Mouse (Mus musculus) right cerebral cortex, postnatal 25 days (tissue): ENCODE results near the gene Cd3e.
"Not testable (repeated sequence)": the region's sequence is repeated elsewhere in the genome, so short reads cannot be mapped to it uniquely, and the experiment has no call there.

Experiments
- DNase-seq: peaks from one replicate; pipeline ENCODE4 v3.0.0; 2022

Gene Cd3e

DNA sequence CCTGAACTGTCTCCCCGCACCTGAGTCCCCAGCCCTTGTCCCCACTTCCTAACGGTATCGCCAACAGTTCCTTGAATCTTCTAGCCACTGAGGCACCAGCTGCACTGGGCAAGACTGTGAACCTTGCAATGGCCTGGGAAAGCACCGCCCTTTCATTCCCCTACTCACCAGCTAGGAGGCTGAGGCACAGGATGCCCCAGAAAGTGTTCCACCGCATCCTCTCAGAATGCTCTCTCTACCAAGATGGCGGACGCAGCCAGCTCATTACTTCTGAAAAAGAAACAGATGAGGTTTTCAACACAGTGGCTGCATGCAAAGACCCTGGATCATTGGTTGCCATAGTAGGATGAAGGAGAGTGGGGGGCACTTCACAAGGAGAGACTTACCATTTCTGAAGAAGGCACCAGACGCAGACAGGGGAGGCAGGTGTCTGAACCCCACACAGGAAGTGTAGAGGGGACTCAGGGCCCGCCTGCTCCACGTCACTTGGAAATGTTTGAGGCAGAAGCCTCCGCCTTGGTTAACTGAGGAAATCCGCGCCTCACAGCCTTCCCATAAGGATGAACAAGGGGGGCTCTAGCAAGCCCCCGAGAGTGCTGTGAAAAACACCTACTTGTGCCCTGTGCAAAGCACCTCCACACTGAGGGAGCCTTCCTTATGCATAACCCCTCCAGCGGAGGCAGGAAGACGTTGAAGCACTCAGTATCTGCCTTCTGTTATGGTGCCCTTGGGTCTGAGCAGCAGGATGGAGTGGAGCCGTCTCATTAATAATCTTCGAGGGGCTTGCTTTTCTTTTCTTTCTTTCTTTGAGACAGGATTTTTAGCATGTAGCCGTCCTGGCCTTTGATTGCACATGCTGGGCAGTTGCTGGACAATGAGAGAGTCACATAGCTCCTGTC, at the start of gene Cd3e:
Gene Cd3e, minus strand, starts transcription at position 448 of the 899 bp plus-strand sequence.
- DNase-seq, result no peak

DNA sequence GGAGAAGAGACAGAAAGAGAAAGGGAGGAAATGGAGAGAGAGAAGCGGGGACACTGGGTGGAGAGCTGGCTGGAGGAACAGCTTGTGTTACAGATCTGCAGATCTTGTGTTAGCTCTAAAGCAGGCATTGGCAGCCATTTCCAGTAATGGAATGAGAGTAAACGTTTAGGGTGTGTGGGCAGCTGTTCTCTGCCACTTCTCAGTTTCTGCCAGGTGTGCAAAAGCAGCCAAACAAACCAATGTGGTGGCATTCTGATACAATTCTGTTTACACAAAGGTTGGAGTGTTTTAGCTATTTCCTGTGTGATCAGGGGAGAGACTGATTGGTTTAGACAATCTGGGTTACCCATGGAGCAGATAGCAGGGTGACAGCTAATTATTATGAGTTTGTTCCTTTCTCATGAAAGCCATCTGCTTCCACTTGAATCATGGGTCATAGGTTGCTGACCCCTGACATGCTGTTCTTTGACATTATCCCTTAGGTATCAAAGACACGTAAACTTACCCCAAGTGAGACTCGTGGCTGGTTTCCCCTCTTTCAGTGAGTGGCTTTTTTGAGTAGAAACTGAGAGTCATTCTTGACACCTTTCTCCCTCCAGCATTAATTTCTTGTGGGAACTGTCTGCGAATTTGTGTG, 49.0 kb upstream of the Cd3e start:
- no peak for DNase-seq

DNA sequence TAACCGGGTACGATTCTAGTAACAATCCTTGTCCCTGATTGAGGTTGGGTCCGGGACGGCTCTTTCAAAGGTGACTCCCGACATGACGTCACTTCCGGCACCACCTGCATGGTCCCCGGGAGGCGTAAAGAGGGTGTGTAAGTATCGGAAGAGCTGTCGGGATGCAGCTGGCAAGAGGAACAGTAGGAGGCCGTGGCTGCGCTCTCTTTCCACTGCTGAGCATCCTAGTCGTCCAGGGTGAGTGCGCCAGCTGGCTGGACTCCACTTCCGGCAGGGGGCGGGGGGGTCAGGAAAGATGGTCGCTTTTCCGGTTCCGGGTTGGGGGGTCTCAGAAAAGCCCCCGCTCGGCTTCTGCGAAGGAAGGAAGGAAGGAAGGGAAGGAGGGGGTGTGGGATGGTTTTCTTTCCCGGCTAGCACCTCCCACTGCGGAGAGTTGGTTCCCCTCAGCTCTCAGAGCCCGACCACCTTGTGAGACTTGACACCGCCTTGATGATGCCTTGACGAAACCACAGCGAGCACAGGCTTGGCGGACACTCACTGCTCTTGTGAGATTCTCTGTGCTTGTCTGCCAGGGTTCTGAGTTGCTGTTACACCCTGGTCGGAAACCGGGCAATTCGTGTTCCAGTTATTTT, 45.8 kb upstream of the Cd3e start, which contains the start of gene Mpzl3:
Gene Mpzl3, plus strand, starts transcription at position 105 of the 632 bp plus-strand sequence.
- peak; percentile 85 for DNase-seq

DNA sequence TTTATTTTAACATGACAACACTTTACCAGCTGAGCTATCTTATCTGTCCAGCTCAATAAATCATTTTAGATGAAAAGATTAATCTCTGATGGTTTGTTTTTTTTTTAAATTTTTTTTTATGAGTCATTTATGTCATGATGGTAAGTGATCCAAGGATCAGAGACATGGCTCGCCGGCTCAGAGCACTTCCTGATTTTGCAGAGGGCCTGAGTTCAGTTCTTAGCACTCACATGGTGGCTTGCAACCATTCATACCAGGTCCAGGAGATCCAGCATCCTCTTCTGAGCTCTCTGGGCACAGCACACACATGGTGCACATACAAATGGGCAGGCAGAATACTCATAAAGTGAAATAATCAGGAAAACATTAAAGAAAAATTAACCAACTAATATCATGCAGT, 40.9 kb upstream of the Cd3e start:
- DNase-seq, result no peak

DNA sequence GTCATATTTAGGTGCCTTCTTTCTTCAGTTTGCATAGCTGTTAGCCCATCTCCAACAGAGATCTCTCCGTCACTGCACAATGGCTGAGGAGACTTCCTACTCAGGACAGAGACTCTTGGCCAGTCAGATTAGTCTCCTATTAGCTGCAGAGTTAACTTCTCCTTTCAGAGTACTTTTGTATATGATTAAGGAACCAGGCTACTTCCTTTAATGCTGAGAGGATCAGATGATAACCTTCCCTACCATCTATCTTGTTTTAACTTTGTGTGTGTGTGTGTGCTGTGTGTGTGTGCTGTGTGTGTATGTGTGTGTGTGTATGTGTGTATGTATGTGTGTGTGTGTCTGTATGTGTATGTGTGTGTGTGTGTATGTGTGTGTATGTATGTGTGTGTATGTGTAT, 40.3 kb upstream of the Cd3e start:
- no peak for DNase-seq

DNA sequence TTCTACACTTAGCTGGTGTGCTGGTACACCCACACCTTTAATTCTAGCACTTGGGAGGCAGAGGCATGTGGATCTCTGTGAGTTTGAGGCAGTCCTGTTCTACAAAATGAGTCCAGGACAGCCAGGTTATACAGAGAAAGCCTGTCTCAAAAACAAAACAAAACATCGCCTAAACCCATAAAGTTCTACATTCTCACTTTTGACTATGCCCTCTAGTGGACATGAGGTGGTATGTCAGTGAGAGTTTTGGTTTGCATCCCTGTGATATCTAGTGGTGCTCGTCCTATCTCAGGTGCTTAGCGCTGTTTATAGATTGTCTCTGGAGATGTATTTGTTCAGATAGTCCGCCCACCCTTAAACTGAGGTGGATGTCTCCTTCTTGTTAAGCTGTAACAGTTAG, 39.1 kb upstream of the Cd3e start:
- DNase-seq, result no peak

DNA sequence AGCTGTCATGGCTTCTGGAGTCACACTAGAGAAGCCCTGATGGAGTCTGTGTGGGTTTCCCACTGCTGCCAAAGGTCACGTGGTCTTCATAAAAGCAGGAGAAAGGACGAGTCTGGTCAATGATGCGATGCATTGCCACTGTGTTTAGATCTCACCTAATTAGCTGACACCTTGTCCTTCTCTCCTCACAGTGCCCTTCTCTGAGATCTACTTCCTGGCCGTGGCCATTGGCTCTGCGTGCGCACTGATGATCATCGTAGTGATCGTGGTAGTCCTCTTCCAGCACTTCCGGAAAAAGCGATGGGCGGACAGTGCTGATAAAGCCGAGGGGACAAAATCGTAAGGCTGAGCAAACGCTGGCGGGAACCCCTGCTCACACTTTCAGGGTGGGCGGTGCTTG, 37.5 kb upstream of the Cd3e start:
- no peak for DNase-seq

DNA sequence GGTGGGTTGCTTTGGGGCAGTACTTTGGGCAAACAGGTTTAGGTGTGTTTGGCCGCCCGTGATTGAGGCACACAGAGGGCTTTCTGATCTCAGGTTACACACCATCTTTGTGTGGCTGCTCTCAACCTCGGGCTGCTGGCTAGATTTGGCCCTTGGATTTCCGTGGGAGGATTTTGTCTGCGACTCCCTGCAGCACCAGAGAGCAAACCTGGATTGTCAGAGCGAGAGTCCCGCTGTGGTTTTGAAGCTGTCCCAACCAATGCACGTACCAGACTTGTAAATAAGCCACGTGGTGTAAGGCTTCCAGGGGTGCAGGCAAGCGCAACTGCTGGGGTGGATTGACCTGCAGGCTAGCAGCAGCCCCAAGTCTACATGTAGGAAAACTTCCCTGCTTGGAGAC, 33.5 kb upstream of the Cd3e start:
- DNase-seq, result no peak

DNA sequence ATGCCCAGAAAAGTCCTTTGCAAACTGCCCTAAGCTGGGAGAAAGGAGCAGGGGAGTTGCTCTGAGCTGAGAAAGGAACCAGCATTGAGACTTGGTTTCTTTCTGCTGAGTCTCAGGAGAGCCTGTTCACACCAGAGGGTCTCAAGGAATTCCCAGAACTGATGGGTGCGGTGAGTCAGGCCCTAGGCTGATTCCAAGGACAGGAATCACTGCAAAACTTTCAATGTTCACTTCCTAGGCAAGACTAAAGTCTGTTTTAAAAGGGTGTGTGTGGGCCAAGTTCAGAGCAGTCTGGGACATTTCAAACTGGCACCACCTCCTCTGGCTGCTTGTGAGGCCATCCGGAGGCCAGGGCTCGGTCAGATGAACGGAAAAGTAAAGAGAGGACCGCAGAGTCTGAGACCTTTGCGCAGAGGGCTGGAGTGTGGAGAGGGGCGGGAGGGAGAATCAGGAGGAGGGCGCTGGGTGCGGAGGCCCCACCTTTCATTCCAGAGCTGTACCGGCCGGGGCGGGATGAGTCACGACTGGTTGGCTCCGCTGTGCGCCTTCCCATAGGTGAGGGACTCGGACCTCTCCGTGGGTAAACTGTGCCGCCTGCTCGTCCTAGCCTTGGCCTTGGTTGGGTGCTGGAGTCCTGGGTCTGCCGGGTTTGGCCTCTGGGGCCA, 32.8 kb upstream of the Cd3e start:
- DNase-seq, result no peak

DNA sequence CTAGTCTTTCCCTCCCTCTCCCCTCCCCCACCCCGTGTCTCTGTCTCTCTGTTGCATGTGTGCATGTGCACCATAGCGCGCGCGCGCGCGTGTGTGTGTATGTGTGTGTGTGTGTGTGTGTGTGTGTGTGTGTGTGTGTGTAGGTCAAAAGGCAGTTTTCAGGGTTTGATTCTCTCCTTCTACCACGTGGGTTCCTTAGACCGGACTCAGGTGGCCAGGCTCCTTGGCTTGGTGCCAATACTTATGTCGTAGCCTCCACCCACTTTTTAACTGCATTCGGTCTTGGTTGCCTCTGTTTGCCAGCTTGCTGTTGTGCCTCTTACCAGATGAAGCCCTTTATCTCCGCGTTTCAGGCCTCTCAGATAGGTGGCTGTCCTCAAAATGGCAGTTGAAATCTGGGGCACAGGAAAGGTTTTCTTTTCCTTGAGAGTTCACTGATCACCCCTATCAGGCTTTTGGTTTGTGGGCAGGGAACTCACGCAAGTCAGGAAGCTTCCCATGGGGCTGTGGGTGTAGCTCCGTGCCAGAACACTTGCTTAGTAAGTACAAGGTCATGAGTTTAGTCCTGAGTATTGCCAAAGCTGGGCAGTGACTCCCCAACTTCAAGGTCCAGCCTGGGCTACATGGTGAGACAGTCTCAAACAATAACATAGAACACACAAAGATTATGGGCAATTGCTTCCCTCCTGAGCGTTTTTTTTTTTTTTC, 31.9 kb upstream of the Cd3e start:
- DNase-seq, result no peak

DNA sequence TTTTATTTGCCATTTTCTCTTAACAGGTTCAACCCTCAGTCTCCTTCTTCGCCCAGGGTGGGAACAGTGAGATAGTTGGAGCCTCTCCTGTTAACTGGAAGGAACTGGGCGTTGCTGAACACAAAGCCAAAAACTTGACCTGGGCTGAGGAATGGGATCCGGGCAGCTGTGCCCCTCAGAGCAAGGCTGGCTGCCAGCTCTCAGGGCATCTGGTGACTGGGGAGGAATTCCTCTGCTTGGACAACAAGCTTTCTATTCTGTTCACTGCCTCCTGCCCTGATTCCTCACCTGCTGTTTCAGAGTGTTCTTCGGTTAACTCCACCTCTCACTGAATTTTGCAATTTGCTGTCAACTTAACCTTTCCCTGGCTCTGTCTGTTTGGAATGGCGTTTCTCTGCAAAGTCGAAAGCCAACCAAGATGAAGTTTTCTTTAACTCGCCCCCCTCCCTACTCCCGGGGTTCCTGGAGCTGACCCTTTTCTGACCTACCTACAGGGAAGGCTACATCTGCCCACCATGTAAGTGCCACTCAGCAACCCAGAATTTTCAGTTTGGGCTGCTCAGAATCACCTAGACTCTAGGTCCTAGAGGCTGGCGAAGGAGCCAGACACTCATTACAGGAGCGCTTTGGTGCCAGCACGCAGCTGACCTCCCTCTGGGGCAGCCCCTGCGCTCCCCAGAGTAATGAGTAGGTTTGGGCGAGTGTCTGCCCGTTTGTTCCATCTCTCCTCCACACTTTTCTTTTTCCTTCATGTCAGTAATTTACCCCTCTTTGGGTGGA, 30.8 kb upstream of the Cd3e start:
- DNase-seq, result no peak

DNA sequence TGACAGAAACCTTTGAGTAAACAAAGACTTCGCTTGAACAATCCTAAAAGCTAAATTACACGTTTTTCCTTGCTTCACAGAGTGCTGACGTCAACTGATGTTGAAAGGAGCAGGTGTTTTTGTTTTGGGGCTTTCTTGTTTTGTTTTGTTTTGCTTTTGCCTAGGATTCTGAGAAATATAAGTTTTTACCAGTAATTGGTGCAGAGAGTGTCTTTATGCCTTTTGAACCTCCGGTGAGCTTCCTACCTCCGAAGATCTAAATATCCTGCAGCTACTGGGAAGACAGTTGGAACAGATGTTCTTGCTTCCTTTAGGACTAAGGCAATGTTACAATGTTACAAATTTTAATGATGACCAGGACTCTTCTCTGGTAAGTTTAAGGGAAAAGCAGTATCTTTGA, 30.1 kb upstream of the Cd3e start, which contains the start of gene Mpzl2:
Gene Mpzl2, plus strand, starts transcription at position 301 of the 400 bp plus-strand sequence.
- no peak for DNase-seq

DNA sequence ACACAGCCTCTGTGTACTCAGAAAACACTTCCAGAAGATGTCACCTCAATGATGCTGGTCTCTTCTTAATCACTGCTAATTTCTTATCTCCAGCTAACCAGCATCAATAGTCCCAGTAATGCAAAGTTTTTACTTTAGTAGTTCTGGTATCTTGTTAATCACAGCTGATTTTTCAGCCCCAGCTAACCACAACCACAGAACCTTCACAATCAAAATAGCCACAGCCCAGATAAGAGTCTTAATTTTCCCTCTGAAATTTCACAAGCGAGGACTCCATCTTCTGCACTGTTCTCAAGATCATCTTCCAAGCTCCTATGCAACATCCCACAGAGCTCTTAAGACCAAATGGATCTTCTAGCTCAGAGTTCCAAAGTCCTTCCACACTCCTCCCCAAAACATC, 28.4 kb upstream of the Cd3e start:
- not testable (repeated sequence) for DNase-seq

DNA sequence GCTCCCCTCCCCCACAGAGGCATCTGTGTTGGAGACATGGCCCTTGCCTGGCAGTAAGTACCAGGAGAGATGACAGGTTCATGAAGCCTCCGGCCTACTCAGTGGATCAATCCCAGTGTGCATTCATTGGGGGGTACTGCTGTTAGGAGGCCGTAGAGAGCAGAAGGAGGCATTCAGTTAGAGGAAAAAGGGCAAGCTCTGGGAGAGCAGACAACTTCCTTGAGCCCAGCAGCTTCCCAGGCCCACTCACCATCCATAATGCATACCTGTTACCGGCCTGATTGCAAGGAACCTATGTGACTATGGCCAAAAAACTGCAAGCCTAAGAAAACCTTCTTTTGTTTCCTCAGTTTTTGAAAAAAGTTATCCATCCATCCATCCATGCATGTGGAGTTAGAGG, 25.1 kb upstream of the Cd3e start:
- DNase-seq, result no peak

DNA sequence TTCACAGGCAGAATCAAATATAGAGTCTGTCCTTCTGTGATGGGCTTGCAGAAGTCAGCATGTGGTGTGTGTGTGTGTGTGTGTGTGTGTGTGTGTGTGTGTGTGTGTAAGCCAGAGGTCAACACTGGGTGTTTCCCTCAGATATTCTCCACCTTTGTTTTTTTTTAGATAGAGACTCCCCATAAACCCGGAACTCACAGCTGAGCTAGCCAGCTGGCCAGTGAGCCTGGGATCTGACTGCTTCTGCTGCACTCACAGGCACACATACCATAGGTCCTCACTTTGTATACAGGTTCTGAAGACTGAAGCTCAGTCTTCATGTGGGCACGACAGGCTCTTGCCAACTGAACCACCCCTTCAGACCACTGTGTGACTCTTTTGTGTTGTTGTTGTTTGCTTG, 22.8 kb upstream of the Cd3e start:
- no peak for DNase-seq

DNA sequence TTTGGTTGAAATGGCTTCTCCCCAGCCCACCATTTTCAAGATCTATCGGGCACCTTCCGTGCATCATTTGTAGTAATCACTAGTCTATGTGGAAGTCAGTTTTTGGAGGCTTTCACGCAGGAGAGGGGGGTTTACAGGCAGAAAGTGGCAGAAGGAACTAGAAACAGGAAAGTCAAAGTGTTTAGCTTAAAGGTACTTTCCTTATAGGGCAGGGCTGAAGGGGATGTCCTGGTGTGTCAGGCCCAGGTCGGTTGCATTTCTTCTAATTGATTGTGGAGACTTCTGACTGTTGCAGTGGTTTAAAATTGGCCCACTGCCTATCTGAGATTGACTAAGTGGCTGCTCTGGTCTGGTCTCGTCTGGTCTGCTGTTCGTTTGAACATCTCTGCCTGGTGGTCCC, 20.9 kb upstream of the Cd3e start:
- no peak for DNase-seq

DNA sequence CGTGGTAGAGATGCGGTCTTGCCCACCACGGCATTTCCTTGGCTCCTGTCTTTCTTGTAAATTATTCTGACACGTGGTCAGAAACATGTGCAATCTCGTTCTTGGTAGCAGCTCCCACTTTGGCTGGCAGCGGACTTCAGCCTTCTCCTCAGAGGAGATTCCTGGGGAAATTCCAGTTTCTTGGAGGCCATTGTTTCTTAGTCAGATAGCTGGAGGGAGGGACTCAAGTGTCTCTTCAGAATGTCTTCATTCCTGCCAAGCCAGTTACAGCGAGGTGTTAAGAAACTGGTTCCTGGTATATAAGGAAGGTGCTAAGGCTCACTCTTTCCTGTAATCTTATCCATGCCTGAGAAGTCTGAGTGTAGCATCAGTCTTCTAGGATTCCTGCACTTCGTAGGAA, 17.9 kb upstream of the Cd3e start:
- no peak for DNase-seq

DNA sequence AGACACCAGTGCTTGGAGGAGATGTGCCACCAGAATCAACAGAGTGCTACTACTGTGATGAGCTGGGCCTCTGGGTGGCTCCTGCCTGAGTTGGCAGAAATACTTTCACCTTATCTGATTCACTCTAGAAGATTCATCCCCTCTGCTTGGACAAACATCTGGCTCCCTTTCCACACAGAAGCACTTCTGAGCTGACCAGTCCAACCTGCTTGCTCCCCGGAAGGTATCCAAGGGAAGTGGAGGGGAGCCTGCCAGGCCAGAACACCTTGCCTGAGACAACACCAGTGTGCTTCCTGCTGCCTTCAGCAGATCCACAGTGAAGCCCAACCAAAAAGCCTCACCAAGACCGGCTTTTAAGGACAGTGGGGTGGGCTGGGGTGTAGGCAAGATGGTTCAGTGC, 14.8 kb upstream of the Cd3e start:
- DNase-seq, result no peak

DNA sequence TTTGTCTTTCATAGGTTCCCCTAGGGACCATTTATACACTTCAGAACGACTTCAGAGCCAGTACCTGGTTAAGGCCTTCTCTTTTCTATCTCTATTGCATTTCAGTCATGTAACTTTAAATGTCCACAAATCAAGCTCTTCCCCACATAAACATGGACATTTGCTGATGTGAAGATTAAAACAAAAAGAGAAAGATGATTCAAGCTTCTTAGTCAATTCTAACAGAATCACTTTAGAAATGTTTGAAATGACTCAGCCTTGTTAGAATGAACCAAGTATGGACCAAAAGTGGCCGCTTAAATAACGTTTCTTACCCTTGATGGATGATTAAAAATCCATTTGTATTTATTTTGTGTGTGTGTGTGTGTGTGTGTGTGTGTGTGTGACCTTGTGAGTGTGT, 14.2 kb upstream of the Cd3e start:
- DNase-seq, result no peak

DNA sequence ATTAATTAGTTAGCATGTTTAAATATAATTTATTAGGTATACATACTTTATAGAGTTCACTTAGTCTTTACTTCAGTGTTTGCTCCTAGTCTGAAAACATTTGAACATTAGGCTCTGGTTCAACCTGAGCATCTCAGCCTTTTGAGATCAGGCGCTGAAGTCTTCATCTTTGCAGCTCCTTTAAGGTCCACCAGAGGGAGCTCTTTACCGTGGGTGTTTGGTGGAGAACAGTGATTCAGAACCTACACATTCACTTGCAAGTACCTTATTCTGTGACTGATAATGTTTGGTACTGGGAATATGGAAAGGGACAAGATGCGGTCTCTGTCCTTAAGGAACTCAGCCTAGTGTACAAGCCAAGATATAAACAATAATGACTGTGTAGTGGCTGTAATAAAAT, 13.4 kb upstream of the Cd3e start:
- DNase-seq, result peak; percentile 28

DNA sequence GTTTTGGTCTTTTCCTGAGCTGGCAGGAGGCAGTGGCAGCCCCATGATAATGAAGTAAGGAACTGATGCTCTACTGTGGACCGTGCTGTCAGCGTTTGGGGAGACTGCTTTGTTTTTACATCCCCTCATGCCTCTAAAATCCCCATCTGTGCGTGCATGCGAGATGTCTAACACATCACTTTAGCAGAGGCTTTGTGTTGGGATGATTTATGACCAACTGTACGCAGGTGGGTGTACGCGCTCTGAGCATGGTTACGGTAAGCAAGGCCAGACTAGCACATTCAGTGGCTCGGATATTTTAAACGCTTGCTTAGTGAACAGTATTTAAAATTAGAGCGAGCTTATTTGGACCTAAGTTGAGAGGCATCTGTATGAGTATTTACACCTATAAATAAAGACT, 8.6 kb upstream of the Cd3e start:
- DNase-seq, result peak; percentile 6

DNA sequence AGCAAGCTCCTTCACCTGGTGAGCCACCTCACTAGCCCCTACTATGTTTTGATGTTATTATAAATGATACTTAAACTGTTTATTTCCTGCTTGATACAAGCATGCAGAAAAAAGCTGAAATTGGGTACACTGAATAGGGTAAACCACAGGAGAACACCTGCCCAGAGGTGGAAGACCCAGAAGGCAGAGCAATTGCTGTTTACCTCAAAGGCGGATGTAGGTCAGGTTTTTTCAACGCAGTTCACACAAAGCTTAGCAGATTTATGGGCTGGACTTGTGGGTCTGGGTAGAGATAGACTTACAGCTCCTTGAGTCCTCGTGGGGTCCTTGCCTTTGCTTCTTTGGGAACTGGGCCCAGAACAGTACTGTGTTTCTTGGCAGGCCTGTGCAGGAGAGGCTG, 6.4 kb upstream of the Cd3e start:
- no peak for DNase-seq
